Mouse (Mus musculus) lung, postnatal 25 days (tissue): Measurements from ENCODE around the gene Anp32e.
"Not testable (repeated sequence)": the region's sequence is repeated elsewhere in the genome, so short reads cannot be mapped to it uniquely, and the experiment has no call there.

ENCODE experiments used
- DNase-seq: peaks from one replicate; pipeline ENCODE4 v3.0.0; 2022; ENCODE audit warnings: low spot score

Anp32e gene

GRCm38 (mm10) chr3:95942749-95943148, 13.7 kb downstream of the Anp32e start:
- DNase-seq = no peak

- no peak for DNase-seq
These were observed 14.2 kb downstream of the Anp32e start for GRCm38 (mm10) chr3:95943226-95943625.

- no peak for DNase-seq
These were observed 15.7 kb downstream of the Anp32e start for GRCm38 (mm10) chr3:95944742-95945141.

GRCm38 (mm10) chr3:95945731-95946240, 16.7 kb downstream of the Anp32e start:
- peak; percentile 23 for DNase-seq

- no peak for DNase-seq
These were observed 19.3 kb downstream of the Anp32e start for GRCm38 (mm10) chr3:95948325-95948724.

- DNase-seq = peak; percentile 89
These were observed 21.9 kb downstream of the Anp32e start for GRCm38 (mm10) chr3:95950763-95951551.

- not testable (repeated sequence) for DNase-seq
These were observed 22.5 kb downstream of the Anp32e start for GRCm38 (mm10) chr3:95951566-95951965.

- DNase-seq = no peak
These were observed 24.0 kb downstream of the Anp32e start for GRCm38 (mm10) chr3:95953023-95953422.

GRCm38 (mm10) chr3:95953522-95953921, 24.5 kb downstream of the Anp32e start:
- no peak for DNase-seq

- not testable (repeated sequence) for DNase-seq
These were observed 25.7 kb downstream of the Anp32e start for GRCm38 (mm10) chr3:95954648-95955173.

- DNase-seq = no peak
These were observed 26.3 kb downstream of the Anp32e start for GRCm38 (mm10) chr3:95955318-95955717.

- DNase-seq = peak; percentile 58
These were observed 28.5 kb downstream of the Anp32e start for GRCm38 (mm10) chr3:95957359-95958148.

- no peak for DNase-seq
These were observed 30.0 kb downstream of the Anp32e start for GRCm38 (mm10) chr3:95959082-95959481.

GRCm38 (mm10) chr3:95959807-95960206, 30.8 kb downstream of the Anp32e start:
- no peak for DNase-seq

- not testable (repeated sequence) for DNase-seq
These were observed 33.1 kb downstream of the Anp32e start for GRCm38 (mm10) chr3:95962182-95962581.

GRCm38 (mm10) chr3:95963230-95963629, 34.2 kb downstream of the Anp32e start:
- no peak for DNase-seq

- no peak for DNase-seq
These were observed 34.6 kb downstream of the Anp32e start for GRCm38 (mm10) chr3:95963681-95964080.

GRCm38 (mm10) chr3:95965518-95966451, 36.7 kb downstream of the Anp32e start:
- DNase-seq = peak; percentile 23

GRCm38 (mm10) chr3:95969277-95969676, 40.2 kb downstream of the Anp32e start:
- DNase-seq = no peak

GRCm38 (mm10) chr3:95970661-95971060, 41.6 kb downstream of the Anp32e start:
- not testable (repeated sequence) for DNase-seq

- DNase-seq = peak; percentile 30
These were observed 43.3 kb downstream of the Anp32e start for GRCm38 (mm10) chr3:95972251-95972872.
